Mouse (Mus musculus) adrenal gland, postnatal 14 days (tissue): ENCODE data around the gene Zfp638. TPM values are rescaled to one million over a fixed set of nuclear protein-coding genes. Genes with fewer than 3 reads are reported as not detected.

ENCODE experiments used
- DNase-seq: peaks from one replicate; pipeline ENCODE4 v3.0.0; 2021; ENCODE audit warnings: mixed read lengths
- total RNA-seq: library from RNA; stranded (reverse); gene quantifications from 2 replicates; pipeline ENCODE4 v1.2.3, GENCODE M21; 2021

Zfp638 gene
- total RNA-seq, 1 experiment from 2014 or later, result 93.0 TPM

GRCm38 (mm10) chr6:83890281-83891015, 23.5 kb downstream of the Zfp638 start:
- DNase-seq, result no peak

- peak; percentile 7 for DNase-seq
These were observed 24.3 kb downstream of the Zfp638 start for GRCm38 (mm10) chr6:83891251-83891650.

GRCm38 (mm10) chr6:83891687-83892086, 24.8 kb downstream of the Zfp638 start:
- DNase-seq, result no peak

- no peak for DNase-seq
These were observed 26.2 kb downstream of the Zfp638 start for GRCm38 (mm10) chr6:83893086-83893485.

- DNase-seq, result no peak
These were observed 26.7 kb downstream of the Zfp638 start for GRCm38 (mm10) chr6:83893584-83893983.

GRCm38 (mm10) chr6:83899142-83899541, 32.2 kb downstream of the Zfp638 start:
- no peak for DNase-seq

- no peak for DNase-seq
These were observed 38.4 kb downstream of the Zfp638 start for GRCm38 (mm10) chr6:83905276-83905675.

- DNase-seq, result no peak
These were observed 39.8 kb downstream of the Zfp638 start for GRCm38 (mm10) chr6:83906659-83907058.

GRCm38 (mm10) chr6:83908386-83908785, 41.5 kb downstream of the Zfp638 start:
- DNase-seq, result no peak

GRCm38 (mm10) chr6:83913710-83914109, 46.8 kb downstream of the Zfp638 start:
- no peak for DNase-seq

GRCm38 (mm10) chr6:83914183-83914719, 47.3 kb downstream of the Zfp638 start:
- peak; percentile 99 for DNase-seq

- no peak for DNase-seq
These were observed 47.9 kb downstream of the Zfp638 start for GRCm38 (mm10) chr6:83914720-83915271.

- peak; percentile 64 for DNase-seq
These were observed 60.5 kb downstream of the Zfp638 start for GRCm38 (mm10) chr6:83927418-83927817.

GRCm38 (mm10) chr6:83928225-83928624, 61.3 kb downstream of the Zfp638 start:
- peak; percentile 22 for DNase-seq

- no peak for DNase-seq
These were observed 72.6 kb downstream of the Zfp638 start for GRCm38 (mm10) chr6:83939492-83939891.

- DNase-seq, result no peak
These were observed 75.9 kb downstream of the Zfp638 start for GRCm38 (mm10) chr6:83942806-83943205.

- no peak for DNase-seq
These were observed 86.7 kb downstream of the Zfp638 start for GRCm38 (mm10) chr6:83953603-83954002.

GRCm38 (mm10) chr6:83987642-83988041, 120.7 kb downstream of the Zfp638 start:
- no peak for DNase-seq

GRCm38 (mm10) chr6:84002716-84003115, 135.8 kb downstream of the Zfp638 start:
- DNase-seq, result no peak

GRCm38 (mm10) chr6:84004295-84004694, 137.4 kb downstream of the Zfp638 start:
- DNase-seq, result no peak

GRCm38 (mm10) chr6:84008363-84009171, 141.7 kb downstream of the Zfp638 start, which contains the start of gene Dysf:
TSS of gene Dysf (plus strand) at chr6:84008590.
- DNase-seq, result peak; percentile 63

- peak; percentile 13 for DNase-seq
These were observed 142.4 kb downstream of the Zfp638 start for GRCm38 (mm10) chr6:84009172-84009872.
